Mouse (Mus musculus) monocyte, adult 2 months (primary cell): ENCODE measurements around the gene Krt14.
"Not testable (repeated sequence)": the region's sequence is repeated elsewhere in the genome, so short reads cannot be mapped to it uniquely, and the experiment has no call there.

Experiments
- DNase-seq, 2 experiments: peaks; one replicate each; pipeline ENCODE4 v3.0.0; 2022; ENCODE audit warnings: low spot score in 2 of 2, low read depth in 1 of 2

Krt14 gene

GRCm38 (mm10) chr11:100207498-100207897 is at the start of gene Krt14:
Gene Krt14 (minus strand): TSS chr11:100207548.
- DNase-seq = no peak

GRCm38 (mm10) chr11:100255514-100255913 is 48.2 kb upstream of the Krt14 start:
- no peak for DNase-seq

DNA sequence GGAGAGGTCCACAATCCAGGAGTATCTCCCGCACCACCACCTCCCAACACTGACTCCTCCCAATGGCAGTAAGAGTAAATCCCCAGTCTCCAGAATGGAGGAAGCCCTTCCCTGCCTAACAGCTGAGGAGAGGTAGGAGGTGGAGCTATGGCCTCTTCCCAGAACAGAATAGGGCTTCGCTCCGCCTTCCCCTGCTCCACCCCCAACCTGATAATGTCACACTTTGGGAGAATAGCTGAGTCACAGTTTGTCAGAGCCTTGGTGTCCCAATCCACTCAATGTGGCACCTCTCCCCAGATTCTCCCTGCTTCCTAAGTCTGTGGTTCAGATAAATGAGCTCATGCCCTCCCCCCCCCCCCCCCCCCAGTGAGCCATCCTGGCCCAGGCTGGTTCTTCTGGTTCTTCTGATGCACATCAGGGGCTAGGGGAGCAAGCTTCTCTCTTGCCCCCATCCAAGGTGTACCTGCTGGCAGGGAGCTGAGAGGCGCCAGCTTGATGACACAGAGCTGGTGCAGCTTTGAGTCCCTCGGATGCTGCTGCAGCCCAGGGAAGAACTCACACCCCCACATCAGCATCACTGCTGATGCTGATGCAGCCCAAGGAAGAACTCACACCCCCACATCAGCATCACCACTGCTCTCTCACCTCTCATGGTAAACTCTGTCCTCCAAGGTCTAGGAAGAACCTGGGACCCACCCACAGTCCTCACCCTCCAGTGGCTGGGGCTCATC is 47.2 kb upstream of the Krt14 start:
- DNase-seq = no peak

- no peak for DNase-seq
Observed at GRCm38 (mm10) chr11:100248852-100249465, 41.6 kb upstream of the Krt14 start, which contains the start of gene Krt16. Gene Krt16 (minus strand): TSS chr11:100248902.

DNA sequence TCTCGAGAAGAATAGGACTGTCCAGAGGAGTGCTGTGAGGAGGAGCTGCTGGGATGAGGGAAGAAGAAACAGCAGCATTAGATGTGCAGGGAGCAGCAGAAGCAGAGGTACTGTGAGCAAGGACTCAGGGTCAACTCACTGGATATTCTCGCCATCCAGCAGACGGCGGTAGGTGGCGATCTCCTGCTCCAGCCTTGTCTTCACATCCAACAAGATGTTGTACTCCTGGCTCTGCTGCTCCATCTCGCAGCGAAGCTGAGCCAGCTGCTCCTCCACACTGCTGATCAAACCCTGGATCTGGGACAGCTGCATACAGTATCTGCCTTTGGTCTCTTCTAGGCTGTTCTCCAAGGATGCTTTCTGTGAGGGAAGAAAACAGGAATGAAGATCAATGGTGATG is 39.1 kb upstream of the Krt14 start:
- DNase-seq = not testable (repeated sequence)

GRCm38 (mm10) chr11:100240272-100240671 is 32.9 kb upstream of the Krt14 start:
- not testable (repeated sequence) for DNase-seq

GRCm38 (mm10) chr11:100221741-100222140 is 14.4 kb upstream of the Krt14 start:
- DNase-seq = no peak

- DNase-seq = no peak
Observed at GRCm38 (mm10) chr11:100219304-100219703, 12.0 kb upstream of the Krt14 start.

GRCm38 (mm10) chr11:100208542-100208941 is 1.2 kb upstream of the Krt14 start:
- no peak for DNase-seq

DNA sequence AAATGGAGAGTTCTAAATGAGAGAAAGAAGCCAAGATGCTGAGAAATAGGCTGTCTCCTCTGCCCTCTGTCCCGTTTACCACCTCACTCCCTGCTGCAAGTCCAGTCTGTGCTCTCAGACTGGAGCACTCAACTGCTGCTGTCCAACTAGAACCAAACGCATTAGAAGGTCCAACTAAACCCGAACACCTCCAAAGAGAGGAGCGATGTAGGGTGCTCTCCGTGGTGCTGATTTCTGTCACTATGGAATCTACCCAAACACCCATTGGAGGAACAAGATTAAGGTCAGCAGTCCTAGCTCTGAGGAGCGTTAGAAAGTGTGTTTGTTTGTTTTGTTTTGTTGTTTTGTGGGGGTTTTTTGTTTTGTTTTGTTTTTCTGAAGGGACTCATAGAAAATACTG is 3.9 kb downstream of the Krt14 start:
- DNase-seq = no peak

- DNase-seq = no peak
Observed at GRCm38 (mm10) chr11:100202906-100203305, 4.4 kb downstream of the Krt14 start.

GRCm38 (mm10) chr11:100200104-100200820 is 7.1 kb downstream of the Krt14 start:
- no peak for DNase-seq

DNA sequence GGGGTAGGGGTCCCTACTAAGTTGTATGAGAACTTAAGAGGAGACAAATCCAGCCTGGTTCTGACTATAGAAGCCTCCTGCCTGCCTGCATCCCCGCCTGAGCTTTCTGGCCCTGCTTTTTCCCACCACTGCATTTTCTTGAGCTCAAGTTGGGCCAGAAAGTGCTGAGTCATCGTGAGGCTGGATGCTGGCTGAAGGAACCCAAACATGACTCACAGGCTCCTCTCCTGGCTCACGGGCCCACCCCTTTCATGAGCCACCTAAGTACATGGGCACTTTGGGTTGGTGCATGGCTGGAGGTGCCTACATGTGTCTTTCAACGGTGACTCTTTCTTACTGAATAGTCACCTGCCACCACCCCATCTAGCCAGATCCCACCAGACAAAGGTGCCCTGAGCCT is 8.7 kb downstream of the Krt14 start:
- DNase-seq = no peak

DNA sequence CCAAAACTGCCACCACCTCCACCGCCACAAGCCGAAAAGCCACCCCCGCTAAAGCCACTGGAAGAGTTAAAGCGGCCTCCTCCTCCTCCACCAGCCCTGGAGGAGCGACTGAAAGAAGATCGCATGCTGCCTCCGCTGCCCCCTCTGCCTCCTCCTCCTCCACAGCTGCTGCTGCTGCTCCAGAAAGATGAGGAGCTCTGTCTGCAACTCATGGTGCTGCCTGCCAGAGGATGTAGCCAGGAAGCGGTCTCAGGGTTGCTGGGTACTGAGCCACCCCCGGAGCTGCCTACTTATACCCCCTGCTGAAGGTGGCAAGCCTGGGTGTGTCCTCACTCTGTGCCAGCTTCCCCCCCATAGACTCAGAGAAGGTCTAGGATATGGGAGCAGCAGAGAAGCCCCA is 14.4 kb downstream of the Krt14 start, which contains the start of gene Krt9:
Gene Krt9 (minus strand): TSS at position 255 of the 400 bp plus-strand sequence.
- no peak for DNase-seq

DNA sequence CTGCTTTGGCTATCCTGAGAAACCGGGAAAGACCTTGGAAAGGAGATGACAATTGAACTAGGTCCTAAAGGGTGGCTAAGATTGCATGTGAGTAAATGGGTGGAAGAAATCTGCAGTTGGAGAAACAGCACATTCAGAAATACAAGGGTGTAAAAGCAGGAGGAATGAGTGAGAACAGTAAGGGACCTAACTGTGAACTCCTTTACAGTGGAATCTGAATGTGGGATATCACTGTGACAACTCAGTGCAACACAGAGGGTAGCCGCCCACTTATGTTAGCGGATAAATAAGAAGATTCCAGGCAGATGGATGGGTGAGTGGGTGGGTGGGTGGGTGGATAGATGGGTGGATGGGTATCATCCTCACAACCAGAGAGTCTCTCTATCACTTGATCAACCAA is 15.5 kb downstream of the Krt14 start:
- DNase-seq = no peak

DNA sequence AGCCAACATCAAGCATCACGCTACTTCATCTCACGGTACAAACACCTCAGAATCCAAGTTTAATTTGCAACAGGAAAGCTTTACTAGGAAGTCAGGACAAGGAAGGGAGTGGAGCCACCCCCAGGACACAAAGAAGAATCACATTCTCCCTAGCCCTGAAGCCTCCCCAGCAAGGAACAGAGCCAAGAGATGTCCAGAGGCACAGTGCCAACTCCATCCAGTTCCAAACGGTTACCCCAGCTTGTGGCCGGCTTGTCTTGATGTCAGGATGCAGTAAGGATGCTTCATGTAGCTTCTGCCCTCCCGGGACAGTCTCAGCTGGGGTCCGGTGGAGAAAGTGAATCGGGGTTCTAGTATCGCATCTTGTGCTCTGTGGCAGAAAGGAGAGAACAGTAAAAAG is 20.6 kb downstream of the Krt14 start:
- DNase-seq = no peak

- DNase-seq = no peak
Observed at GRCm38 (mm10) chr11:100181725-100182124, 25.6 kb downstream of the Krt14 start.

GRCm38 (mm10) chr11:100179260-100179659 is 28.1 kb downstream of the Krt14 start:
- no peak for DNase-seq

- no peak for DNase-seq
Observed at GRCm38 (mm10) chr11:100178307-100178706, 29.0 kb downstream of the Krt14 start.

- DNase-seq = no peak
Observed at GRCm38 (mm10) chr11:100176791-100177190, 30.6 kb downstream of the Krt14 start.

- peak in 1 of 2 experiments; percentile 3 for DNase-seq
Observed at GRCm38 (mm10) chr11:100168765-100169762, 38.3 kb downstream of the Krt14 start.
